Mouse (Mus musculus): Measurements from ENCODE around the gene Colq.
A peak's percentile ranks its signal among the peaks of the same experiment; 100 is the strongest.

The Colq gene

GRCm38 (mm10) chr14:31574903-31575665 is 16.1 kb downstream of the Colq start:
- DNase-seq (ENCODE audit: low read depth): peak; percentile 41

GRCm38 (mm10) chr14:31572561-31573175 is 18.5 kb downstream of the Colq start:
- DNase-seq (ENCODE audit: low read depth): no peak

GRCm38 (mm10) chr14:31571419-31571818 is 19.7 kb downstream of the Colq start:
- no peak for DNase-seq (ENCODE audit: low read depth)

- peak; percentile 67 for DNase-seq (ENCODE audit: low read depth)
Observed at GRCm38 (mm10) chr14:31570131-31570951, 20.8 kb downstream of the Colq start.

- DNase-seq (ENCODE audit: low read depth): peak; percentile 60
Observed at GRCm38 (mm10) chr14:31569151-31569631, 22.0 kb downstream of the Colq start.

GRCm38 (mm10) chr14:31565478-31566212 is 25.5 kb downstream of the Colq start:
- DNase-seq (ENCODE audit: low read depth): no peak

GRCm38 (mm10) chr14:31564452-31565179 is 26.5 kb downstream of the Colq start:
- no peak for DNase-seq (ENCODE audit: low read depth)

- DNase-seq (ENCODE audit: low read depth): no peak
Observed at GRCm38 (mm10) chr14:31560886-31561285, 30.3 kb downstream of the Colq start.

- no peak for DNase-seq (ENCODE audit: low read depth)
Observed at GRCm38 (mm10) chr14:31559216-31559615, 31.9 kb downstream of the Colq start.

GRCm38 (mm10) chr14:31557784-31558183 is 33.4 kb downstream of the Colq start:
- no peak for DNase-seq (ENCODE audit: low read depth)

GRCm38 (mm10) chr14:31557273-31557672 is 33.9 kb downstream of the Colq start:
- no peak for DNase-seq (ENCODE audit: low read depth)

GRCm38 (mm10) chr14:31556526-31557260 is 34.5 kb downstream of the Colq start:
- peak; percentile 66 for DNase-seq (ENCODE audit: low read depth)

- DNase-seq (ENCODE audit: low read depth): peak; percentile 78
Observed at GRCm38 (mm10) chr14:31555963-31556434, 35.1 kb downstream of the Colq start.

GRCm38 (mm10) chr14:31555021-31555420 is 36.1 kb downstream of the Colq start:
- DNase-seq (ENCODE audit: low read depth): peak; percentile 66

GRCm38 (mm10) chr14:31543885-31544442 is 47.2 kb downstream of the Colq start:
- DNase-seq (ENCODE audit: low read depth): no peak

- DNase-seq (ENCODE audit: low read depth): no peak
Observed at GRCm38 (mm10) chr14:31537298-31537697, 53.8 kb downstream of the Colq start.

GRCm38 (mm10) chr14:31532656-31533055 is 58.5 kb downstream of the Colq start:
- DNase-seq (ENCODE audit: low read depth): no peak

GRCm38 (mm10) chr14:31531506-31532148 is 59.5 kb downstream of the Colq start:
- DNase-seq (ENCODE audit: low read depth): peak; percentile 80

GRCm38 (mm10) chr14:31530847-31531246 is 60.3 kb downstream of the Colq start:
- DNase-seq (ENCODE audit: low read depth): no peak
